Mouse (Mus musculus): ENCODE measurements around the gene Arl8b.

Arl8b gene

GRCm38 (mm10) chr6:108782526-108783183 lies at the start of gene Arl8b:
Arl8b (plus strand) TSS chr6:108783099.
- DNase-seq = peak; percentile 98 to 99

DNA sequence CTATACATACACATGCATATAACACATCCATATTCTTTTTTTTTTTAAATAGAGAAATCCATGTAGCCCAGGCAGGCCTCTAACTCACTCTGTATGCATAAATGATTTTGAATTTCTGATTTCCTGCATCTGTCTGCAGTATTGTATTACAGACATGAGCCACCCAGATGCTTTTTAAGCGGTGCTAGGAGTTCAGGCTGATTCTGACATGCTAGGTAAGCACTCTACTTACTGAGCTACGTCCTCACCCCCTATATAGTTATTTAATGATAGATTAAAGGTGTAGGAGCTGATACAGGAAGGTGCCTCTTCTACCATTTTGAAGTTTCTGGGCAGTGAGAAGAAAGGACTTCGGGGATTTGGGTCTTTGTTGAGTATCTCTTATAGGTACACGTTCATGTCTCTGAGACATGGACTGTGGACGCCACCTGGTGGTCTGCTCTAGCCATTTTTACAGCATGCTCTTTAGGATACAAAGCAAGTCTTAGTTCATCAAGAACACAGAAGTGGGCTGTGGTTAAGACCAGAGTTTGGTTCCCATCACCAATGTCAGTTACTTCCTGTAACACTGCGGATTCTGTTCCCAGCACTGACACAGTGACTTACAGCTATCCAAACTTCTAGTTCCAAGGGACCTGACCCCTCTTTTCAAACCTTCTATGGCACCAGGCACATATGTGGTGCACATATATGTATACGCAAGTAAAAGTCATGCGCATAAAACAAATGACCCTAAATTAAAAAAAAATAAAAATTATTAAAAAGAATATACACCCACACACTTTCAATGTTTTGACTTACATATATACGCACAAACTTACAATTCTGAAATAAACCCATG lies 46.8 kb upstream of the Arl8b start:
- DNase-seq = peak; percentile 73 to 85

- no peak for DNase-seq
Observed at GRCm38 (mm10) chr6:108738463-108739203, 44.3 kb upstream of the Arl8b start.

GRCm38 (mm10) chr6:108740579-108740978 lies 42.3 kb upstream of the Arl8b start:
- no peak for DNase-seq

DNA sequence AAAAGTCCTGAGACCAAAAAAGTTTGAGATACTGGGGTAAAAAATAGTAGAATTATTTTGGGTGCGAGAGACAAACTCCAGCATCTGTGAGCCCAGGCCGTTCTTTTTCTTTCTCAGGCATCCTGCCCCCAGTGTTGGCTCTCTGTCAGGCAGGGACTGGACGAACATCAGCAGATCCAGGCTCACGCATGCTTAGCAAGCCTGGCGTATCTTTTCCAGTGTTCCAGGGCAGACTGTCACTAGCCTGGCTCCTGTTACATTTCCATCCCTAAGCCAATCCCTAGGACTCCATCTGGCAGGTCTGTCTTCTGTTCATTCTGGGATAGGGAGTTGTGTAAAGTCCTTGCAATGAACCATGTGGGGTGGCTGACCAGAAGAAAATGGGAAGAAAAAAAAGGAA lies 39.2 kb upstream of the Arl8b start:
- DNase-seq = no peak

- no peak for DNase-seq
Observed at GRCm38 (mm10) chr6:108751324-108751723, 31.6 kb upstream of the Arl8b start.

DNA sequence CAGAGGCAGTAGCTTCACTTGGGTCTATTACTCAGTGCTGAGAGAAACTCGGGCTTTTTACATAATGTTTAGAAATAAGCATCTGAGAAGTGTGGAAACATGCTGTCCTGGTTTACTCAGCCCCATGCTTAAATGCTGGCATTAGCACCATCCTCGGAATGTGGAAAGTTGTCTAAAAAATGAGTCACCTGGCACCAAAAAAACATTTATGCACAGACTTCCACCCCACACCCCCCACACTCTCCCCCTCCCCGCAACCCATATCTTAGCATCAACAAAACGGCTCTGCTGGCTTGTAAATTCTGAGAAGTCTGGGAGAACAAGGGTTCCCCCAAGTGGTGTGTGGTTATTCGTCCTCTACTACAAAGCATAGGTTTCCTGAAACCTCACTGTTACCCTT lies 30.5 kb upstream of the Arl8b start:
- DNase-seq = no peak

DNA sequence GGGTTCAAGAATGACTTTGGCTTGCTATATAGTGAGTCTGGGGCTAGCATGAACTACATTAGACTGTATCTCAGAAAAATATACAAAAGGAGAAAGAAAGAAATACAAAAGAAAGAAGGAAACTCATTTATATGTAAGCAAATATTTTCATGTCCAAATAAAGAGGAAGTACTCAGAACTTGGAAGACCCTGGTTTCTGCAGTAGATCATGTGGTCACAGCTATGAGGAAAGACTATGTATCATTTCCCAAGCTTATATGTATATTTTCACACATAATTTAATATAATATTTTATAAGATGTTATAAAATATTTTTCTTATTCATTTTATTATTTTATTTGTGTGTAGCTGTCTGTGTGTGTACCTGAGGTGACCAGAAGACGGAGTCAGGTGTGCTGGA lies 29.4 kb upstream of the Arl8b start:
- DNase-seq = no peak

- no peak for DNase-seq
Observed at GRCm38 (mm10) chr6:108754376-108754775, 28.5 kb upstream of the Arl8b start.

DNA sequence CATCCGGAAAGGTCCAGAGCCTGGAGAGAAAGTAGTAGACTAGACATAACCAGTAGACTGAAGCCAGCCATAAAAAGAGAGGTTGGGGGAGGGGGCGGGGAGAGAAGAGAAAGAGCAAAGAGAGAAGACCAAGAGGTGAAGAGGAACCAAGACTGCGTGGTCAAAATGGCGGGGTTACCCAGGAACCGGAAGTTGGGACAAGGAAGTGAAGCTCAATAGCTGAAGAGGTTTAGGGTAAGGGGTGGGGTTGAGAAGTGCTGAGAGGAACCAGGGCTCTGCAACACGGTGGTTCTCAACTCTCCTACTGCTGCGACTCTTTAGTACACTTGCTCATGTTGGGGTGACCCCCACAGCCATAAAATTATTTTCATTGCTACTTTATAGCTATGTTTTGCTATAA lies 27.0 kb upstream of the Arl8b start:
- DNase-seq = no peak

- DNase-seq = no peak
Observed at GRCm38 (mm10) chr6:108758997-108759697, 23.8 kb upstream of the Arl8b start.

- DNase-seq = peak; percentile 60 to 74
Observed at GRCm38 (mm10) chr6:108759698-108760039, 23.2 kb upstream of the Arl8b start.

DNA sequence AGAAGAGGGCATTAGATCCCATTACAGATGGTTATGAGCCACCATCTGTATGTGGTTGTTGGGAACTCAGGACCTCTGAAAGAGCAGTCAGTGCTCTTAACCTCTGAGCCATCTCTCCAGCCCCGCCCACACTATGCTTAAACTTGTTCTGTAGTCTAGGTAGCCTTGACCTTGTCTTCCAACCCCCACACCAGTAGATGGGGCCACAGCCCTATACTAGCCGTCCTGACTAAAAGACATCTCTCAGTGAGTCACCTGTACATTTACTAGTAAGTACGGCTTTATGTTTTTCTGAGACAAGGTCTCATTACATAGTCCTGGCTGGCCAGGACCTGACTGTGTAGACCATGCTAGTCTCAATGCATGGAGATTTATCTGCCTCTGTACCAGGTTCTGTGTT lies 12.0 kb upstream of the Arl8b start:
- DNase-seq = no peak

- DNase-seq = peak; percentile 88 to 96
Observed at GRCm38 (mm10) chr6:108772913-108773312, 10.0 kb upstream of the Arl8b start.

DNA sequence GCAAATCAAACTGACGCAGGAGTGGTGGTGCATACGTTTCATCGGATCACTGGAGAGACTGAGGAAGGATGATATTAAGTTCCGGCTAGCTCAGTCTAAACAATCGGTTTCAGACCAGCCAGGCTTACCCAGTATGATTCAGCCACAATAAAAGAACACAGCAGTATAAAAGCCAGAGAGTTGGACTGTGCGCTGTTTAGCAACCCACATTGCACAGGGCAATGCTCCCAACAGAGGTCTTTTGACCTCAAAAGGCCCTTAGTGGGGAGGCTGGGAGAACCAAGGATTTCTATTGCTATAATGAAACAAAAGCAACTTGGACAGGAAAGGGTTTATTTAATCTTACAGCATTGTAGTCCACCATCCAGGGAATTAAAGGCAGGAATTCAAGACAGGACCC lies 9.4 kb upstream of the Arl8b start:
- no peak for DNase-seq

- DNase-seq = no peak
Observed at GRCm38 (mm10) chr6:108776274-108776673, 6.6 kb upstream of the Arl8b start.

GRCm38 (mm10) chr6:108777560-108778287 lies 5.2 kb upstream of the Arl8b start:
- DNase-seq = no peak

DNA sequence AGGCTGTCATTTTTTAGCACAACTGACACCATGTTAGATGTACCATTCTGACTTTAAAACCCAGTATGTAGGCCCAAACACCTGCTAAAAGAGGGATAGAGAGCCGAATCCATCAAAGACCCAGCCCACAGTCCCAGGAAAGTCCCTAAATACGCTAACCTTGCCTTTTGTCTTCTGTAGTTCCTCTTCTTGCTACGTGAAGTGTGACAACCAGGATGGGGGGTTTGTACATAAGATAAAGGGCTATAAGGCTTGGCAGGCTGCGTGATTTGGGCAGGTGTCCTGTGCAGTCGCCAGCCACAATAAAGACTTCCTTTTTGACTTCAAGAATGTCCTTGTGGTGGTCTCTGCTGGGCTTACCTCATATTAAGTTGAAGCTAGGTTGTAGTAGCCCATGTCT lies 4.5 kb upstream of the Arl8b start:
- no peak for DNase-seq

GRCm38 (mm10) chr6:108781865-108782264 lies 1.0 kb upstream of the Arl8b start:
- no peak for DNase-seq

DNA sequence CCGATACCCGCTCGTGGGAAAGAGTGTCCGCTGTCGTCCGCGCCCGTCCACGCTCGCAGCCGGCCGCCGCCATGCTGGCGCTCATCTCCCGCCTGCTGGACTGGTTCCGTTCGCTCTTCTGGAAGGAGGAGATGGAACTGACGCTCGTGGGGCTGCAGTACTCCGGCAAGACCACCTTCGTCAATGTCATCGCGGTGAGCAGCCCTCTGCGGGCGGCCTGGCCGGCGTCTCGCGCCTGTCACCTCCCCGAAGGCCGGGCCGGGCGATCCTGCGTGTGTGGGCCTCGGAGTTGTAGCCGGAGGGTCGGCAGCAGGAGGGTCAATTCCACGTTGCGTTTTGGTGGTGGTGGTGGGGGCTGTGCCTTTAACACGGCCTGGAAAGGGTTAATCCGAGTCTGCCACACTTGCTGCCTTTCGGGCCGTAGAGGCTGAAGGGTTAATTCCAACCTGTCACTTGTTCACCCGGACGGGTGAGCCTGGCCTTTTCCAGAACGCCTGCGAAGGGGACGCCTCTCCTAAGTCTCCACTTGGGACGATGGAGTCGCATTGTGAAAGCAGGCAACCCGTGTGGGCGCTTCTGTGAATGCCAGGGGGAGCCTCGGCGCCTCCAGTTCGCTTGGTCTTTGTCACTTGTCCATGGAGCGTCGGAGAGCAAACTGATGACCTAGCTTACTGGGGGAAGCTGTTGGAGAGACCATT lies 434 bp downstream of the Arl8b start:
- DNase-seq = peak in 1 of 2 experiments; percentile 62

DNA sequence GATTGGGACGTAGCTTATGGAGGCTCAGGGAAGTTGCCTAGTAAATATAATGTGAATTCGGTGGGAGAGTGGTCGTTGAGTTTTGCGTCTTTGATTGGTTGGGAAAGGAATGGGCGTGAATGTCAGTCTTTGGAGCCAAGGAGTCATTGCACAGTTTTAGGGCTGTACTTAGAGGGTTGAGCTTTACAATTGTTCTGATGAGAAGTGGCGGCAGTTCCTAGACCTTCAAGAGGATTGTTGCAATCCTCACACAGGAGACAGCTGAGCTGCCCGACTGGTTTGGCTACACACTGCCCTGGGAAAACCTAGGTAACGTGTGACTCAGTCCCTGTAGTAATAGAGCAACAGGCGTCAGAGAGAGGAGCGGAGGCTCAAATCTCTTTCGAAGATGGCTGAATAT lies 1.2 kb downstream of the Arl8b start:
- DNase-seq = no peak

GRCm38 (mm10) chr6:108784796-108785195 lies 1.9 kb downstream of the Arl8b start:
- no peak for DNase-seq
